Mouse (Mus musculus) lung, postnatal 0 days (tissue): ENCODE measurements around the gene Tcf20.

Source experiments
- CTCF ChIP-seq: IDR thresholded peaks from 2 replicates; pipeline ENCODE4 v1.5.1; 2016; ENCODE audit warnings: antibody characterized with exemption, mild to moderate bottlenecking
- EP300 ChIP-seq: IDR thresholded peaks from 2 replicates; pipeline ENCODE4 v1.6.1; 2016; ENCODE audit warnings: antibody characterized with exemption, mild to moderate bottlenecking, control low read depth

DNA sequence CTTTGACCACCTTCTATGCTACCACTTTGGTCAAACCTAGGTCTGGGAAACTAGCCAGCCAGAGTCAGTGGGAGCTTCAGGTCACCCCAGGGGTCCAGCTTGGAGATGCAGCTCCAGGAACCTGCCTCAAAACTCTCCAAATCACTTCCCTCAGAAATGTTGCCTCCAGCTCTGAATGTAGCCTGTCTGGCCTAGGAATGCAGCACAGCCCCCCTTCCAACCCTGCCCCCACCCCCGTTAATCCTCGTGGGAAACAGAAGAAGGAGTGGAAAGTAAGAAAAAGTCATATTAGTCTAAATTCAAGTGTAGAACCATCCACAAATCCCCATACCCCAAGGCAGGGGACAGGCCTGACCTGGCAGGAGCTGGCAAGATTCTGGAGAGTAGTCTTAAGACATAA lies 79.2 kb downstream of the Tcf20 start:
- TF ChIP-seq CTCF (no peak), EP300 (no peak)
